Mouse (Mus musculus): ENCODE data around the gene Slc35g3. TPM values are rescaled to one million over a fixed set of nuclear protein-coding genes. Genes with fewer than 3 reads are reported as not detected.

The Slc35g3 gene
- polyA plus RNA-seq, 1 experiment from 2014 or later, result 0.09 TPM

DNA sequence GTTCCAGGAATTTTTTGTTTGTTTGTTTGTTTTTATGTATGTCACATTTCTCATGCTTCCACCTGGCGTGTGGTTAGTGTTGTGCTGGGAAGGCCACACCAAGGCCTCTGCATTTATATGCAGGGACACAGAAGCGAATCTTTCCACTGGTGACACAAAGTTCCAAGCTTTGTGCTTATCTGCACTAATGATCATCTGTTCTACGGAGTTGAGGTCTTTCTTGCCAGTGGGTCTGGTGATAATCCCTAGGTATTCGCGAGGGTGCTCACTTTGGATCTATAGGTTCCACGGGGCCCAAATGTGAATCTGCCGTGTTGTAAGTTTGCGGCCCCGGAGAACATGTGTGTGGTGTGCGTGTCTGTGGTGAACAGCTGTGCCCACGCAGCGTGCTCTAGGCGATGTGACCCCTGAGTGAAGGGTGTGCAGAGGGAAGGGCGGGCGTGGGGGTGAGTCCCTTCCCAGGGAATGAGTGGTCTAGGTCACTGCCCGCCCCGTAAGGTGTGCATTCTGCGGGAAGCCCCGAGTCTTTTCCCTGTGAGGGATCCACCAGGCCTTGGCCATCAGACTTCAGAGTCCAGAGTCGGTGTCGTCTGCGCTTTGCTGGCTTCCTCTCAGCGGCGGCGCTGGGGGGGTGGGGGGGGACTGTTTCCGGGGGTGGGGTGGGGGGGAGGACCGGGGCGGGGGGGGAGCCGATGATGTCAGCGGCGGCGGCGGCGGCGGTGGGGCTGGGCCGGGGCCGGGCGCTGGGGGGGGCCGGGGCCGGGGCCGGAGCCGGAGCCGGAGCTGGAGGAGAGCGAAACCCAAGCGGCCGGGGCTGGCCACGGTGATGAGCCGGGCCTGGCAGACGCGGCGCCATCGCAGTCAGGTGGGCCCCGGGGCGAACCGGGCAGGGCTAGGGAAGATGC, 3.7 kb upstream of the Slc35g3 start, which contains the start of gene Zbtb4:
Gene Zbtb4 (plus strand): TSS at position 692 of the 905 bp plus-strand sequence.
- DNase-seq (ENCODE audit: low spot score) (peak; percentile 50), ATAC-seq (ENCODE audit: insufficient number of reproducible peaks, low FRiP score, low TSS enrichment, low read depth) (peak; percentile 61)
- H3K27ac ChIP-seq (replicated peaks; ENCODE audit: low read depth, low read length), result peak within 1 kb of the TSS; percentile 47
- H3K27me3 ChIP-seq (ENCODE audit: control insufficient read depth, insufficient read depth, low read length), result no peaks in the 10 kb centered on the region
- H3K36me3 ChIP-seq (ENCODE audit: control insufficient read depth, insufficient read depth, low read length), result no peaks in the 10 kb centered on the region
- H3K9me3 ChIP-seq (ENCODE audit: control insufficient read depth, low read length), result no peaks in the 10 kb centered on the region
- H3K9ac ChIP-seq (ENCODE audit: low read length), result peak within 1 kb of the TSS; percentile 91
- H3K4me2 ChIP-seq (ENCODE audit: low read depth, severe bottlenecking), result peak within 1 kb of the TSS; percentile 87
- 25% methylated on average over 32 of the region's 55 CpGs for WGBS
- peaks cover 15% of the 10 kb centered on the region for H3K4me1 ChIP-seq (ENCODE audit: control insufficient read depth, insufficient read depth, low read length)
- H3K4me3 ChIP-seq (ENCODE audit: low read depth, low read length), result peak within 1 kb of the TSS; percentile 90

DNA sequence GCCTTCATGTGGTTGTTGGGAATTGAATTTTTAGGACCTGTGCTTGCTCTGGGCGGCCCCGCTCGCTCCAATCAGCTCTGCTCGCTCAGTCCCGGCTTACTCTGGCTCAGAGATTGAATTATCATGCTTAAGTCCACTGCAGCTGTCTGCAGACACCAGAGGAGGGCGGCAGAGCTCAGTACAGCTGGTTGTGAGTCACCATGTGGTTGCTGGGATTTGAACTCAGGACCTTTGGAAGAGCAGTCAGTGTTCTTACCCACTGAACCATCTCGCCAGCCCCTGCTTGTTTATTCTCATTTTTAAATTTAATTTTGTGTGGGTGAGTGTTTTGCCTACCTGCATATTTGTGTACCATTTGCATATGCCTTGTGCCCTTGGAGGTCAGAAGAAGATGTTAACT, 1.8 kb upstream of the Slc35g3 start:
- H3K4me1 ChIP-seq (ENCODE audit: control insufficient read depth, insufficient read depth, low read length), result peaks cover 24% of the 10 kb centered on the region
- no peak overlapping the region for H3K27ac ChIP-seq (replicated peaks; ENCODE audit: low read depth, low read length)
- no peaks in the 10 kb centered on the region for H3K27me3 ChIP-seq (ENCODE audit: control insufficient read depth, insufficient read depth, low read length)
- DNase-seq (ENCODE audit: low spot score) (no peak), ATAC-seq (ENCODE audit: insufficient number of reproducible peaks, low FRiP score, low TSS enrichment, low read depth) (no peak)
- H3K36me3 ChIP-seq (ENCODE audit: control insufficient read depth, insufficient read depth, low read length), result no peaks in the 10 kb centered on the region
- no peak overlapping the region for H3K9ac ChIP-seq (ENCODE audit: low read length)
- no peak overlapping the region for H3K4me2 ChIP-seq (ENCODE audit: low read depth, severe bottlenecking)
- no peaks in the 10 kb centered on the region for H3K9me3 ChIP-seq (ENCODE audit: control insufficient read depth, low read length)
- H3K4me3 ChIP-seq (ENCODE audit: low read depth, low read length), result no peak overlapping the region
- WGBS, result 70% methylated on average over 7 of the region's 7 CpGs

DNA sequence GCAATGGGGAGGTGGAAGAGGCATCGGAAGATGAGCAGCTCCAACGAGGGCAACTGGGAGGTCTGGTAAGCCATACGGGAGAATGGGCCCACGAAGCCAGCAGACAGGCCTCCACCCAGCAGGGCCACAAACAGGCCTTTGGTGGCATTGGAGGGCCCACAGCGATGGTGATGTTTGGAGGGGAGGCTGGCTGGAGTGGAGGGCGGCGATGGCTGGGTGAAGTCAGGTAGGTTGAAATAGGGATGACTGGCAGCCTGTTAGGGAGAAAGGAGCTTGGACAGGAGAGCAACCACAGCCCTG, 917 bp downstream of the Slc35g3 start:
- Histone ChIP-seq H3K4me1 (ENCODE audit: control insufficient read depth, insufficient read depth, low read length) (peaks cover 19% of the 10 kb centered on the region), H3K9ac (ENCODE audit: low read length) (no peak overlapping the region), H3K4me2 (ENCODE audit: low read depth, severe bottlenecking) (0 out of 2 replicates have a peak overlapping the region, but pooled peaks have one; percentile 7), H3K27me3 (ENCODE audit: control insufficient read depth, insufficient read depth, low read length) (no peaks in the 10 kb centered on the region), H3K4me3 (ENCODE audit: low read depth, low read length) (no peak overlapping the region), H3K36me3 (ENCODE audit: control insufficient read depth, insufficient read depth, low read length) (no peaks in the 10 kb centered on the region), H3K27ac (replicated peaks; ENCODE audit: low read depth, low read length) (no peak overlapping the region), H3K9me3 (ENCODE audit: control insufficient read depth, low read length) (no peaks in the 10 kb centered on the region)
- ATAC-seq (ENCODE audit: insufficient number of reproducible peaks, low FRiP score, low TSS enrichment, low read depth) (no peak), DNase-seq (ENCODE audit: low spot score) (no peak)
- WGBS, result 90% methylated on average over 7 of the region's 7 CpGs

DNA sequence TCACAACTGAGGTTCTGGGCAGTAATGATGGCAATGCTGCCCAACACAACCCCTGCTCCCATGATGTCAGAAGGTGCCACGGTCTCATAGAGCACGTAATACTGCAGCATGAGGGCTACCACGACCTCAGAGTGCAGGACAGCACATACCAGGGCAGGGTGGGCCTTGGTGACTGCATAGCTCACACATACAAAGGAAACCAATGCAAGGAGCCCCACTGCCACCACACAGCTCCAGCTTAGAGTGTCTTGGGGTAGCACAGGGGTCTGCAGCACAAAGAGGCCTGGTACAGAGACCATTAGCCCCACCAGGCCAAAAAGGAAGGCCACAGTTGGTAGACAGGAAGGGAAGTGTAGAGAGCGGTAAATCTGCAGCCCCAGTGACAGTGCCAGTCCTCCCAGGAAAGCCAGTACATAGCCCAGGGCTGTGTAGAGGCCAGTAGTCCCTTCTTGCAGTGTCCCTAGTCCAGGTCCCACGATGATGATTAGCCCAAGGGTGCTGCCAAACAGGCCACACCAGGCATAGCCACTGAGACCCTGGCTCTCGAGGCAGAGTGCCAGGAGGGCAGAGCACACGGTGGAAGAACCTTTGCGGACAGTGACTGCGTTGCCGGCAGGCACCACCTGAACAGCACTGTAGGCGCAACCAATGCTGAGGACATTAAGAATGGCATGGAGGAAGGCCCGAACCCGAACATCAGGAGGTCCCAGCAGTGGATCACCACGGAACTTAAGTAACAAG, 1.4 kb downstream of the Slc35g3 start:
- no peaks in the 10 kb centered on the region for H3K36me3 ChIP-seq (ENCODE audit: control insufficient read depth, insufficient read depth, low read length)
- peak overlapping the region; percentile 63; the same call in 1 of the 2 replicates for H3K27ac ChIP-seq (replicated peaks; ENCODE audit: low read depth, low read length)
- H3K9me3 ChIP-seq (ENCODE audit: control insufficient read depth, low read length), result no peaks in the 10 kb centered on the region
- peaks cover 23% of the 10 kb centered on the region for H3K4me1 ChIP-seq (ENCODE audit: control insufficient read depth, insufficient read depth, low read length)
- no peak overlapping the region for H3K4me3 ChIP-seq (ENCODE audit: low read depth, low read length)
- H3K27me3 ChIP-seq (ENCODE audit: control insufficient read depth, insufficient read depth, low read length), result no peaks in the 10 kb centered on the region
- H3K9ac ChIP-seq (ENCODE audit: low read length), result peak overlapping the region; percentile 67; the same call in 1 of the 2 replicates
- peak overlapping the region; percentile 84; the same call in 1 of the 2 replicates for H3K4me2 ChIP-seq (ENCODE audit: low read depth, severe bottlenecking)
- no peak for ATAC-seq (ENCODE audit: insufficient number of reproducible peaks, low FRiP score, low TSS enrichment, low read depth)
- WGBS, result 87% methylated on average over 14 of the region's 14 CpGs
- DNase-seq (ENCODE audit: low spot score), result no peak

DNA sequence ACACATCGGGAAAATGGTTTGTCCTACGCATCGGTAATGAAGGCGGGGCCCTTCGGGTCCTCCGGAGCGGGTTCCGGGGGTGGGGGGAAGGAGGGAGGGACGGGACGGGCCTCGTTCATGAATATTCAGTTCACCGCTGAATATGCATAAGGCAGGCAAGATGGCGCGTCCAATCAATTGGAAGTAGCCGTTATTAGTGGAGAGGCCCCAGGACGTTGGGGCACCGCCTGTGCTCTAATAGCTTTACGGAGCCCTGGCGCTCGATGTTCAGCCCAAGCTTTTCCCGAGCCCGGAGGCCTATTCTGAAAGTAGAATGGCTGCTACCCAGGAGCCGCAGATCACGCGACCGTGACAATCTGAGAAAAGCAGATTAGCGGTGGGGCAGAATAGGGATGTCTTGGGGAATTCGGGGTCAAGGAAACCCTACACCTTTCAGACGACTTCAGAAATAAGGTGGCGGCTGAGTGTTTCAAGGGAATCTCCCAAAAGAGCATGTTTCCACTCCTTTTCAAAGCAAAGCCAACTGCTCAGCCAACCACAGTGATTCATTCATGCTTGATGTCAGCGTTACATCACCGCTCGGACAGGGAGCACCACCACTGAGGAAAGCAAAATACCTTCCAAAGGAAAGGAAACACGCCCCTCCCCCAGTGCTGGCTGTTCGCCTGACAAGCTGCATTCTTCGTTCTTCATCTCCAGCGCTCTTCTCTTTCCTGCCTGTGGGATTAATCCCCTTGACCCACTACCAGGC, 2.6 kb downstream of the Slc35g3 start:
- Histone ChIP-seq H3K4me3 (ENCODE audit: low read depth, low read length) (peak overlapping the region; percentile 70), H3K9me3 (ENCODE audit: control insufficient read depth, low read length) (no peaks in the 10 kb centered on the region), H3K4me2 (ENCODE audit: low read depth, severe bottlenecking) (peak overlapping the region; percentile 84), H3K27me3 (ENCODE audit: control insufficient read depth, insufficient read depth, low read length) (no peaks in the 10 kb centered on the region), H3K4me1 (ENCODE audit: control insufficient read depth, insufficient read depth, low read length) (peaks cover 27% of the 10 kb centered on the region), H3K9ac (ENCODE audit: low read length) (peak overlapping the region; percentile 83), H3K36me3 (ENCODE audit: control insufficient read depth, insufficient read depth, low read length) (no peaks in the 10 kb centered on the region), H3K27ac (replicated peaks; ENCODE audit: low read depth, low read length) (peak overlapping the region; percentile 95)
- DNase-seq (ENCODE audit: low spot score) (peak; percentile 89), ATAC-seq (ENCODE audit: insufficient number of reproducible peaks, low FRiP score, low TSS enrichment, low read depth) (peak; percentile 90)
- WGBS, result under 1% methylated on average over 37 of the region's 37 CpGs

DNA sequence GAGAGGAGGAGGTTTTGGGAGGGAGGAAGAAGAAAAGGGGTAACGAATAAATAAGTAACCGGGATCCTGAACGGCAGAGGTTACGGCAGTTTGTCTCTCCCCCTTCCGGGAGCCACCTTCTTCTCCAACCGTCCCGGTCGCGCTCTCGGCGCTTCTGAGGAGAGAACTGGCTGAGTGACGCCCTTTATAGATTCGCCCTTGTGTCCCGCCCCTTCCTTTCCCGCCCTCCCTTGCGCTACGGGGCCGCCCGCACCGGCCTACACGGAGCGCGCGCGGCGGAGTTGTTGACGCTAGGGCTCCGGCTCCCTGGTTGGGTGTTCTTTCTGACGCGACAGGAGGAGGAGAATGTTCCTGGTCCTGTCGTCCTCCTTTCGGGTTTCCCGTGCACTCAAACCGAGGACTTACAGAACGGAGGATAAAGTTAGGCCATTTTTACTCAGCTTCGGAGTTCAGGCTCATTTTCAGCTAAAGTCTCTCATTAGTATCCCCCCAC, 3.2 kb downstream of the Slc35g3 start, which contains the start of gene Polr2a:
Gene Polr2a (minus strand): TSS at position 160 of the 493 bp plus-strand sequence.
- Histone ChIP-seq H3K27me3 (ENCODE audit: control insufficient read depth, insufficient read depth, low read length) (no peaks in the 10 kb centered on the region), H3K36me3 (ENCODE audit: control insufficient read depth, insufficient read depth, low read length) (no peaks in the 10 kb centered on the region), H3K4me2 (ENCODE audit: low read depth, severe bottlenecking) (peak within 1 kb of the TSS; percentile 84), H3K4me3 (ENCODE audit: low read depth, low read length) (peak within 1 kb of the TSS; percentile 70), H3K9ac (ENCODE audit: low read length) (peak within 1 kb of the TSS; percentile 83), H3K27ac (replicated peaks; ENCODE audit: low read depth, low read length) (peak within 1 kb of the TSS; percentile 95), H3K9me3 (ENCODE audit: control insufficient read depth, low read length) (no peaks in the 10 kb centered on the region), H3K4me1 (ENCODE audit: control insufficient read depth, insufficient read depth, low read length) (peaks cover 27% of the 10 kb centered on the region)
- DNase-seq (ENCODE audit: low spot score), result peak; percentile 99
- peak; percentile 96 for ATAC-seq (ENCODE audit: insufficient number of reproducible peaks, low FRiP score, low TSS enrichment, low read depth)
- WGBS, result under 1% methylated on average over 35 of the region's 36 CpGs

DNA sequence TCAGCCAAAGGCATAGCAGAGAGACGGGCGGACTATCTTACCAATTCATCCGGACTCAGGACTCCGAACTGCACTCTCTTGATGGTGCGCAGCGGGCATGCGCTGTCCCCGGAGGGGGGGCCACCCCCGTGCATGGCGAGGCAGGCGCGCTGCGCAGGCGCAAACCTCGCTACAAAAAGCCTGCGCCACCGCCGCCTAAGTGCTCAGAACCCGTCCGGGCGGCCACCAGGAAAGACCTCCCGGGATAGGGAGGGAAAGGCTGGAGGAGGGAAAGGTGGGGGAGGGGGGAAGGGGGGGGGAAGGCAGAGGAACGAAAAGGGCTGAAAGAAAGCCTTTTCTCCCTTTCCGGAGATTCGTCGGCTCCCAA, 3.7 kb downstream of the Slc35g3 start:
- ATAC-seq (ENCODE audit: insufficient number of reproducible peaks, low FRiP score, low TSS enrichment, low read depth), result peak; percentile 80
- peak overlapping the region; percentile 70 for H3K4me3 ChIP-seq (ENCODE audit: low read depth, low read length)
- no peaks in the 10 kb centered on the region for H3K36me3 ChIP-seq (ENCODE audit: control insufficient read depth, insufficient read depth, low read length)
- peak; percentile 94 for DNase-seq (ENCODE audit: low spot score)
- peaks cover 27% of the 10 kb centered on the region for H3K4me1 ChIP-seq (ENCODE audit: control insufficient read depth, insufficient read depth, low read length)
- H3K9ac ChIP-seq (ENCODE audit: low read length), result peak overlapping the region; percentile 83
- H3K4me2 ChIP-seq (ENCODE audit: low read depth, severe bottlenecking), result peak overlapping the region; percentile 84
- whole genome bisulfite sequencing, result under 1% methylated on average over 26 of the region's 26 CpGs
- peak overlapping the region; percentile 95 for H3K27ac ChIP-seq (replicated peaks; ENCODE audit: low read depth, low read length)
- no peaks in the 10 kb centered on the region for H3K27me3 ChIP-seq (ENCODE audit: control insufficient read depth, insufficient read depth, low read length)
- no peaks in the 10 kb centered on the region for H3K9me3 ChIP-seq (ENCODE audit: control insufficient read depth, low read length)
